Mouse (Mus musculus) frontal cortex, adult (tissue): ENCODE data around the gene Pgap1.

Experiments
- ATAC-seq: cut with Nextera tagmentation; 2 replicates; pipeline ENCODE4 v1.9.2; 2017; ENCODE audit warnings: mild to moderate bottlenecking, moderate library complexity, mixed read lengths; ENCODE audit not compliant: low TSS enrichment

The Pgap1 gene

DNA sequence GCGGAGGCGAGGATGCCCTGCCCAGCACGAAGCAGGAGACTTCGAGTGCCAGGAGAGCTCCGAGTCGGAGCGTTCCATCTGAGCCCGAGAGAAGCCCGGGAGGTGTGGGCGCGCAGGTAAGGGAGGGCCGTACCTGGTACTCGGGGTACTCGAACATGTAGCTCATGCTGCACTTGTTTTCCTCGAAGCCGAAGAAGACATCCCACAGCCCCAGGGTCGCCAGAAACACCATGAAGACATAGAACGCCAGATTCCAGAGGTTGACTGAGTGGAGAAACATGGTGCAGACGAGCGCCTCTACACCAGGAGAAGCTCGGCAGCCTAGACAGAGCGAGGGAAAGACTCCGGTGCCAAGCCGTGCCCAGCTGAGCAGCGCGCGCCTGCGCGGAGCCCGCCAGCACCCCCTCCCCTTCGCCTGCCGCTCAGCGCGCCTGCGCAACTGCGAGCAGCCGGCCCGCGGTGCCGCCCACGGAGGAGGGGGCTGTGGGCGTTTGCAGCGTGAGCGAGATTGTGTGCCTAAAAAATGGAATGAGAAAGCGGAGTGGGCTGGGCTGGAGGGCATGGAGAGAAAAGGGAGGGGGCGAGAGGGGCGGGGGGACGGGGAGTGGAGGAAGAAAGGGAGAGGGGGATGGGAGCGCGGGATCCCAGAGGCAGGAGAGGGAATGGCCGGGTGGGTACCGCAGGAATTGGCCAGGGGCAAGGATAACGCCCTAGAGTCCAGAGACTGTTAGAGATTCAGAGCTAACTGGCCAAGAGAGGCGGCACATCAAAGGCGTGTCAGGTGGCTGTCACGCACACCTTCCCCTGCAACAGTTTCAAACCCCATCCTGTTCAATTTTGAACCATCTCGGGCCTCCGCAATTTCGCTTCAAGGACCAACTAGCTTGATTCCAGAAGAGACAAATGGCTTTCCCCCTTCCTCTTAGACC lies at the start of gene Pgap1:
Gene Pgap1, minus strand, starts transcription at position 384 of the 929 bp plus-strand sequence.
- peak; percentile 98 for ATAC-seq

DNA sequence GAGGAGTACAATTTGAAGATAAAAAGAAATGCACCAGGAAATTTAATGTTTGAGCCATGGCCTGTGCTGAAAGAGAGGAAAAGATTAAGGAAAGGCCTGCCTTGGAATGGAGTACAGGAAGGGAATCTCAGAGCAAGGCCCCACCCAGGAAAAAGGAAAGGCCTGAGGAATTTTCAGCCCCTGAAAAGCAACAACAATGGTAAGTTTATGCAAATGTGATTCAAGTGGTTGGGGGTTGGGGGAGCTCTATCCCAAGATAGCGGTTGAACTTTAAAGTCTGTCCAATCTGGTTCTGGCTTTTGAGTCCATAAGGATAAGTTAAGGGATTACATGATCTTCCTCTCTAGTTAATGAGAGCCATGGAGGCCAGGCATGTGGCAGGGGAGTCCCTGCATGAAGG lies 49.5 kb upstream of the Pgap1 start:
- no peak for ATAC-seq

DNA sequence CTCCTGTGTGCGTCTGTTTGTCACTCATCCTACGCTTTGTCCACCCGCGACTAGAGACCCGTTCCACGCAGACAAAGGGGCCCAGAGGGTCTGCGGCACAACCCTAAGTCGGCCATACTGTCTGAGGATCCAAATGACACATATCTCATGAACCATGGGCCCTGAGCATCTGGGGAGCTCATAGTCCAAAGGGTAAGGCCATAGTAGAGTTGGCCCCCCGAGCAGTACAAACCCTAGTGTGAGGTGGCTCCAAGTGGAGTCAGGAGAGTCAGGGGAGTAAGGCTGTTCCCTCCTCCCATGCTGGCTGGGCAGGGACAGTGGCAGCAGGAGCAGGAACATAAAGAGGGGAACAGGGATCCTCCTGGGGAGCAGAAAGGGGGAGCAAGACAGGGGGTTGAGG lies 44.2 kb upstream of the Pgap1 start:
- no peak for ATAC-seq

DNA sequence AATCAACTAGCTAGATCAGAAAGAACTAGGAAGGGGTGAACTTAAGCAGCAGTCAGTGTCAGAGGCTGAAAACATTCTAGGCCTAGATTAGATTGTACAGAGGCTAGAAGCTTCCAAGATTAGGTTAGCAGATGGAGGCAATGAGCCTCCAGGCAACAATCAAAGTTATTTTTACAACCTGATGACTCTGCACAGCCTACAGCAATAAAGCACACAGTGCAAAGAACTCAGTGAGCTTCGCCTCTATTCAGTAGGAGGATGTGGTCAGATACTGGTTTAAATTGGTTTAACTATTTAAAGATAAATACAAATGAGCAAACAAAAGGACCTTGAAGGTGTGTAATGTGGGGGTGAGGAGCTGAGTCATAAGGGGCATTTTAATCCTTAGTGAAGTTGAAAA lies 42.8 kb upstream of the Pgap1 start:
- ATAC-seq, result peak; percentile 32; the same call in 1 of the 2 replicates

DNA sequence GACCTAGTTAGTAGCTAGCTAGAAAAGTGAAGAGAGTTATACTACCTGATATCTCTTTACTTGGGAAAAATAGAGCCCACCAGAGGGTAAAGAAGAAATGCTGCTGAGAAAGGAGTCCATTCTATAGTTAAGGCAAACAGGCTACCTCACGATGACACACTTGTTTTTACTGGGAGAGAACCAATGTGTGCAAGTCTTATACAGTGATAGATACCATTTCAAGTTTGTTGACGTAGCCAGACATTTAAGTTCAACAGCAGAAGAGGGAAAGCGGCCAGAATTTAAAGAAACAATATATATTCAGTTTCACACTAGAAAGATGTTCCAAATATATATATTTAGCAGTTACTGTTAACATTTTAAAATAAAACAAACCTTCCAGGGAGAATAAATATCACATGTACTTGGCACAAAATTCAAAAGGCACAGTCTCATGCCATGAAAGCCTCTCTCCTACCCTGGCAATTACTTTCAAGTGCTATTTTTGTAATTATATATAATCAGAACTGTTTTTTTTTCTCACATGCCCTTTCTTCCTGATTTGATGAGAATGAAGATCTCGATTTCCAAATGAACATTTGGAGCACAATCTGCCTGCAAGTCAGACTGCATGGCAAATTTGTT lies 40.2 kb upstream of the Pgap1 start:
- 0 out of 2 replicates have a peak, but pooled peaks have one; percentile 36 for ATAC-seq

DNA sequence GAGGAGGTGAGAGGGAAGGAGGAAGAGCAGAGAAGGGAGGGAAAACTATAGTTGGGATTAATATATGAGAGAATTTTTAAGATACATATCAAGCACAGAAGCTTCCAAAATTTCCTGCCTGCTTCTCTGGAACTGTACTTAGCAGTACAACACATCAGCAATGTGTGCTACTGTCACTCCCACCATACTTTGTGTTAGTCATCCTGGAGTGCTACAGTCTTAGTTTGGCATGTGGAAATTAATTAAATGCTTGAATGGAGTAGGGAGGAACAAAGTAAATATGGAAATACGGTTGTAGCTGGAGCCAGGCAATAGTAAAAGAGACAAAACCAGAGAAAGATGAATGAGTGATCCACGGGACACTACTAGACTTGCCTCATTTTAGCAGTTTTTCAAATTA lies 38.7 kb upstream of the Pgap1 start:
- ATAC-seq, result peak; percentile 97

DNA sequence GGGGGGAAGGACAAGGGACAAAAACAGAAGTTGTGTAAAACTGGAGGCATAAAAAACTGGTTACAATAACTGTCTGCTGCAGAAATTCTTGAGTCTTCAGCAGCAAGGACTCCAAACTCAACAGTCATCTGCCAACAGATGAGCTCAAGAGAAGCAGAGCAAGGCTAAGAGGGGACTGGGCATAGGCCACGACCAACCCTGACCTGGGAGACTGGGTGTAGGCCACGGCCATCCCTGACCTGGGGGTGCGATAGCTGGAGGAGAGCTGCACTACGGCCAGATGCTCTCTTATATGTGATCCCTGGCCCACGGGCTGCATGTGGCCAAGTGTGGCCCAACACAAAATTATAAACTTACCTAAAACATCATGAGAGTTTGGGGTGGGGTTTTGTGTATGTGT lies 29.6 kb upstream of the Pgap1 start:
- ATAC-seq, result no peak

DNA sequence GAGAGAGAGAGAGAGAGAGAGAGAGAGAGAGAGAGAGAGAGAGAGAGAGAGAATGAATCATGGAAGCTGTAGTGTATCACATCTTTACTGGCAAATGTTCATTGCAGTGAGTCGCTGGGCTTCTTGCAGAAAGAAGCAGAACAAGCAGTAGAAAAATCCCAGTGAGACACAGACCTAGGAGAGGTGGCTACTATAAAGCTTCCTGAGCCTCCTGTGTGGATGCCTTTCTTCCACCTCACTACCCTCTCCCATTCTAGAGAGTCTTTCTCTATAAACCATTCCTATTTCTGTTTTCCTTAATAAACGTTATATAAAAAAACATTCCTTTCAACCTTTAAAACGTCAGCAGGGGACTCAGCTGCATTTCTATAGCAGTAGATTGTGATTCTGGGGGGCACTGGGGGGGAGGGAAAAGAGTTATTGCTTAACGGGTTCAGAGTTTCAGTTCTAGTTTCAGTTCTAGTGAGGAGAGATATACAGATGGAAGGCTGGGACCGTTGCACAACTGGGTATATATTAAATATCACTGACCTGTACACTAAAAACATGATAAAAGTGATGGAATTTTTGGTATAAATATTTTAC lies 28.6 kb upstream of the Pgap1 start:
- no peak for ATAC-seq

DNA sequence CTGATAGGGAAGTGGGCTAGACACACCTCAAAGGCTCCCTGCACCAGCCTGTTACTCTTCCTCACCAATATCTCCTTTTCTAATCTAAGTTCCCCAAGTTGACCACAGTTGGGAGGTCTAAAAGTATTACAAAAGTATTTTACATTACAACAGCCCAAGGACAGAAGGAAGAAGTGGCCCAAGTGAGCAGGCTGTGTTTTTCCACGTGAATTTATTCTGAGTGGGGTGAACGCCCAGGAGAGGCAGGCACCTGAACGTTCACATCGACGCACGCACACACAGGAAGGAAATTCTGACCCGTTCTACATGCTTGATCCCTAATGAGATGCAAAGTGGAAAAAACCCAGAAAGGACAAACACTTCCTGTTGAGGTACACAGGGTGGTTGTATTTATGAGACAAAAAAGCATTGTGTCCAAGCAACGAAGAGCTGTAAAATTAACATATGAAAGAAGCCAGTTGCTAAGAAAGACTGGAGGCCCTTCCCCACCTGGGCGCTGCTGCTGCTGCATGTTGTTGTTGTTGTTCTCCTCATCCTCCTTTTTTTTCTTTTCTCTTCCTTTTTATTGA lies 27.9 kb upstream of the Pgap1 start:
- no peak for ATAC-seq

DNA sequence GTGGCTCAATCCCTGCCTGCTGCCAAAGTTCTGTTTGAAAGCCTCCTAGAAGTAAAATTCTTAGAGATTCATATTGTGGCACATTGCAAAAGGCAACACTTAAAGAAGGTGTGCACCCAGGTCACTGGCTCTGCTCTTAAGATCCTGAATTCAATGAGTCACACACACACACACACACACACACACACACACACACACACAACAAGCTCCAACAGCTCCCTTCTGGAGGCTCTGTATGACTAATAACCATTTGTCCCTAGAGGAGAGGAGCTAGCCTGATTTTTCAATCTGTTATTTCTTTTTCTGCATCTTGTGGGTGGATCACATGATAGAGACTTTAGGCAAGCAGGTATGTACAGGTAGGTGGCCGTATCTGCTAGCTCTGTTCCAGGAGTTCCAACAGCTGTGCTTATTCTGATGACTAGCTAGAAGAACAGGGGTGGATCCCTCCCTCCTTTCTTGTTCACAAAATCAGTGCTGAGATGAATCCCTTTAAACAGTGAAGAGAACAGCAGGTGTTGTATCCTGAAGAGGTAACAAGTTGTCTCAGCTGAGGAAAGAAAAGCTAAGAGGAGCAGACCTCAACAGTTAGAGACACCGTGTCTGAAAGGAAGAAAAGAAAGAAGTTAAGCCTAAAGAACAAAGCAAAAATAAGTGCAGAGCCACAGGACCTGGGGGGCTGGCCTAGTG lies 27.2 kb upstream of the Pgap1 start:
- ATAC-seq, result peak; percentile 52; the same call in 1 of the 2 replicates

DNA sequence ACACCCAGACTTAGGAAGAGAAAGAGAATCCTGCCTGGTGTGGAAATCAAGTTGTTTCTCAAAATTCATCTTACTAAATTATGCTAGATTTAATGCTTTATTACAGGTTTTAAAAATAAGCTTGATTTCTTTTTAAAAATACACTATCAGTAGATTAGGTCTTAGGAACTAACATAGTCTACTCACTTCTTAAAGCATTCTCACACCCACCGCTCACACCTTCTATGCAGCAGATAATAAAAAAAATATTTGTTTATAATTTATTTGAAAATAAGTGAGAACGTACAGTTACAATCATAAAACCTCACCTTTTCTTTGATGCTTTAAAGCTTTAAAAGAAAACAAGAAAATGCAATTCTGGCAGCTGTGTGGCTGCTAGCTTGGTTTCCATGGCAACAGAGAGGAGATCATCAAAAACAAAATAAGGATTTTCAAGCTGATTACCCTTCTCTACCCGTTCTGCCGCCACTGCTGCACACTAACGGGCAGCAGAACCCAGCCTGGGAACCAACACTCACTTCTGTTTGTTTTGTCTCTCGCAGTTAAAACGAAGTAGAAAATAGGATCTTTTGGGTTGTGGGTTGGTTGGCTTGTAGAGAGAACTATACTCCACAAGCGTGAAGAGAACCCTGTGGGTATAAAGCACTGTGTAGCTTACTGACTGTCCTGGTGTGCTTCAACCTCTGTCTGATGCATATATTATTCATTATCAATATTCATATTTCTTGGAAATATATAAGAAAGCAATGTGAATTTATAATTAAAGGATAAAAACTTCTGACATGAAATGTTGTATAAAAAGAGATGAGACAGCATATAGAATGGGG lies 21.1 kb upstream of the Pgap1 start:
- peak; percentile 92 for ATAC-seq

DNA sequence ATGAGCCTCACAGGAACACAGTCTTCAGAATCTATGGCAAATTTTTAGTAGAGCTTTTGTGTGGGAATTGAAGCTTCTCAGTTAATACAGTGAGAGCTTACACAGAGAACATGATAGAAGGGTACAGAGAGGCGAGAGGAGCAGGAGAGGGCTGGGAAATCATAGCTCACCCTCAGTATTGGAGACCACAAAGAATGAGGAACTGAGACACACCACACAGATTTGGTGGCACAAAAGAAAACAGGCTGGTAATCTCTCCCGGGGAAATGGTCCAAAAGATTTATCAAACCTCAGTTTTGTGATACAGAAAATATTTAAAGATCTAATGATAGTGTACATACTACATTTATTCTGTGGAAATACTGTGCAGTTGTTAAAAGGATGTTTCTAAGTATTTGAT lies 11.6 kb upstream of the Pgap1 start:
- ATAC-seq, result no peak

DNA sequence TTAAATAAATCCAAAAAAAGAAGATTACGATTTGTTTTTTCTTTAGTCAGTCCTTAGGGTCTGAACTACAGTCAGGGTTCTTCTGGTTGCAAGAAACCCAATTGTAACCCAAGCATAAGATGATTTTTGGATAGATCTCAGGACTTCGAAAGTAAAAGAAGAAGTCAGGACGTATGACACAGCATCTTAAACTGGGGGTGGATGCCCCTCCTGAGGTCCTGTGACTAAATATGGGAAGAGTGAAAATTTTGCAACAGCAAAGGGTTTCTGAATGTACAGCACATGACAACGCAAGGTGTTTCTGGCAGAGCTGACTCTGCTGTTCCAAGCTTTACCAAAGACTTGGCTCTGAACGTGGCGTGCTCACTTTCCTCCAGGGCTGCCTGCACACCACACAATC lies 6.4 kb upstream of the Pgap1 start:
- no peak for ATAC-seq

DNA sequence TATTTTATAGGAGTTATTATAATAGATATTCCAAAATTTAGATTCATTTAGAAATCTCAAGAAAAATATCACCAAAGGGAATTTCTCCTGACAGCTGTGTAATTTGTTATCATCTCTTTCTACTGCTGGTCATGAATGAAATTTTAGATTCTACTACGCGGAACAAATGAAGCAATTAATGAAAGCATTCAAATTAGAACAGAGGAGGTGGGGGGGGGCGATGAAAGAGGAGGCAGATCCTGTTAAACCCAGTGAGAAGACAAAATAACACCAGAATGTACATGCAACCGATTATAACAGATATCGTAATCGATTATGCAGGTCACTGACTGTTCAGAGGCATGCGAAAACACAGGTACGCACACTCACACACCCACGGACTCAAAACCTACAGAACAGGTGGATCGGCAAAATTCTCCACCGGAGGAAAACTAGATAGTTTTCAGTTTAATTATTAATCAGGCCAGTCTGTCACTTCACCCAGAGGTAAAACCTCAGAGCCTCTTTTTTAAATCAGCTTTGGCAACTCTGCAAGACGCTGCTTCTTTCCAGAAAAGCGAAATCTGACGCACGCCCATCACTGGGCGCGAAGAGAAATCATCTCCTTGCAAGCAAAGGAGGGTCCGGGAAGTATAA lies 780 bp downstream of the Pgap1 start:
- ATAC-seq, result peak; percentile 45

DNA sequence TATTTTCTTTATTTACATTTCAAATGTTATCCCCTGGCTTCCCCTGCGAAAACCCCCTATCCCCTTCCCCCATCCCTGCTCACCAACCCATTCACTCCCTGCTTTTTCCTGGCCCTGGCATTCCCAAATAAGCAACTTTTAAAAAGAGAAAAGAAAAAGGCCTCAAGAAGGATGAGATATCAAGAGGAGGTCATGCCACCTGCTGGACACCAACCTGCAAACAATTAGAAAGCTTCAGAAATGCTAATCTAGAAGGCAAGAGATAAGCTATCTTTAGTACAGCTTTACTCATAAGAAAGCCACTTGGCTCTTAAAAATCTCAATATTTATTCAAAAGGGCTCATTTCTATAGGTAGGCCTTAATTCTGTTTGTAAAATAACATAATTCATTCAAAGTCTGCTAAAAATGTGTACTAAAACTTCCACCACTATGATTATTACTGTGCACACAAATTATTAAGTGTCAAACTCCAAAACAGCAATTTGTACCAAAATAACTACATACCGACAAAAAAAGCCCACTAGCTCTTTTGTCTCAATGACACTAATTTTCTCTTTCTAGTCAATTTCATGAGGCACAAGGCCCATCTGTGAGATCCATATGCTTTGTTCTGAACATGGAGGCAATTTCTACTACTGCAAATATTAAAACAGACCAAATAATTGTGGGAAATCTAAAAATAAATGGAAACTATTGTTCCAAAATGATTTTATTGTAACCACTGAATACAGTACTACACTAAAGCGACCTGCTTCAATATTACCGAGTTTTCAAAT lies 1.9 kb downstream of the Pgap1 start:
- no peak for ATAC-seq

DNA sequence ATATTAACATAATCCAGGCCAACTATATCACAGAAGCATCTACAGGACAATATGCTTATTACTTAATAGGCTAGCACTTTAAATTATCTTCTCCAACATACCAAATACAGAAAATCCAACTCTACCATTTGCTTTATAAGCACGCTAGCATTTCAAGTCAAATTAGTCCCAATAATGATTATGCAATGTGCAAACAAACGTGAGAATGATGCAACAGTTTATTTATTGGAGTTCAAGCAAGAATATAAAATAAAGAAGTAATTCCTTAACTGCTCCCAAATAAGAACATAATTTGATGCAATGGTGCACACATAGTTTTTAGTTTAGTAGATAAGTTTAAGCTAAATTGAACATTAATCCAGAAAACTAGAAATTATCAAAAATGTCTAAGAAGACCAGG lies 4.9 kb downstream of the Pgap1 start:
- ATAC-seq, result no peak

DNA sequence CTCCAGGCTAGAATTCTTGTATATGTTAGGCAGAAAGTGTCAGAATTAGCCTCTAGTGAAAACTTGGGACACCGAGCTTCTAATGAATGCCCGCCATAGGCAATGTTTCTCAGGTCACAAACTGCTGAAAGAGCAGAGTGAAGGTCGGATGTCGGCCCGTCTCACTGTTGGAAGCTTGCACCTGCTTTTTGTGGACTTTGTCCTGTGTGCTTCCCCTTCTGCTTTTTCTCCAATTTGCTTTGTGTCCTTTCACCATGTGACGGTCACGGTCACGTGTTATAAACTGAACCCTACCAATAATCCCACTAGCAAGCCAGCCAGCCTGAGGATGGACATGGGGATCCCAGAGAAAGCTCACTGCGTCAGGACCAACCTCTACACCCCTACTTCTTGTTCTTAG lies 12.3 kb downstream of the Pgap1 start:
- ATAC-seq, result no peak

DNA sequence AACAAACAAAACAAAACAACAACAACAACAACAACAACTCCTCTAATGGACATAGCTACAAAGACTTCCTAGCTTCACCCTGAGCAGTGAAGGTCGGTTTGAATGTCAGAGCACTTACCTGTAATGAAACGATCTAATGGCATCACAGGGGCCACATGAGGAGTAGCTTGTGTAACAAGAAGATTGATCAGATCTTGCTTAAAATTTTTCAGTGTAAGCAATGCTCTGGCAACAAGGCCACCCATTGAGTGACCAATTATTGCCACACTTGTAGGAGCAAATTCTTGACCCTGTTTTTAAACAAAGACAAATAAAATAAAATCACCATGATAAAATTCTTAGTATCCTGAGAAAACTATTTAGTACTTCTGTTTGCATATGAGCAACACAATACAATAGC lies 14.6 kb downstream of the Pgap1 start:
- no peak for ATAC-seq

DNA sequence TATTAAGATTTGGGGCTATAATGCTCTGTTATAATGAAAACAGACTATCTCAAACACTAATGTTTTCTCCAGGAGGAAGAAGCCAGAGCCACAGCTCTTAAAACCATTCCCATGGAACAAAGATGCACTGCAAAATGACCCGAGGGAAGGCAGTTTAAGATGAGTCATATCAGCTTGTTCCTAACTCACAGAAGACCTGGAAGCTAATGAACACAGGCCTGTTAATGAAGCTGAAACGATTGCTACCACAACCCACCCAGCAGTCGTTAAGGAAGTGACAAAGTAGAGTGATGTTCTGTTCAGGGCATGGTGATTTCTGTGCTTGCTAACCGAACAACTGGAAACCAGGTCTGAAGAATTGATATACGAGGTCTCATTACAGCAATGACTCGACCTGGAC lies 26.3 kb downstream of the Pgap1 start:
- no peak for ATAC-seq

DNA sequence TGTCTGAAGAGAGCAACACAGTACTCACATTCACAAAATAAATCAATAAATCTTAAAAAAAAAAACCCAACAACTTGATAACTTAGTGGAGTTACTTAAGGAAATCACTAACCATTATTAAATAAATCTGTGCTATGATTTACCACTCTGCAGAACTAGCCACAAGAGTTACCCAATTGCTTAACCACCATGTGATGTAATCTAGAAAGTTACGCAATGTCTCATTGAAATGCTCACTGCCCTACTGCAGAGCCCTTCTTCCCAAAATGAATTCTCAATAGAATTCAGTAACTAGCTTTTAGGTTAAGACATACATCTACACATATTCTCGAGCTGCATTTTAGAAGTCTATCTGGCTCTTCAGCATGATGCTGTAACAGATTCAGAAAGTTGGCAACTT lies 33.8 kb downstream of the Pgap1 start:
- ATAC-seq, result no peak
